Comparison of ENCODE assay signal across 8 mouse cellular contexts in the genomic region with DNA sequence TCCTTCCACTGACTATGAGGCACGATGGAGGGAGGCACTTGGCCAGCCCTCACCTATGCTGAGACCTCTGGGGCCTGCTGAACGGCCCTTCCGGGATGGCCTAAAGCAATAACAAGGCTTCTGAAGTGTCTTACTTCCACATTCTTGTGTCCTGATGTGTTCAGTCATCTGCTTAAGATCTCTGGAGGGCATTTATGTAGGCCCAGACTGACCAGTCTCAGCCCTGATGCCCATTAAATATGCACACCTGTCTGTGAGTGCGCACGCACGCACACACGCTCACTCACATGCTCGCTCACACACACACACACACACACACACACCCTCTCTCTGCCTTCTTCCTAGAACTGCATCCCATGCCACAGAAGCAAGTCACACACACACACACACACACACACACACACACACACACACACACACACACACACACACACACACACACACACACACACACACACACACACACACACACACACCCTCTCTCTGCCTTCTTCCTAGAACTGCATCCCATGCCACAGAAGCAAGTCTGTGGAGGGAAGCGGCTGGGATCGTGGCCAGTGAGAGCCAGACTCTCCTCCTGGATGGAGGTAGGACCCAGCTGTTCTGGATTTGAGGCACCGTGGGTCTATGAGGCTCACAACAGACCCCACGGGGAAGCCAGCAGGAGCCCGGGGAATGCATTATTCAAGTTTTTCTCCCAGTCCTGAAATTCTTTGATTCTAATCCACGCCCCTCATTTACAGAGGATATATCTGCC. TPM values are rescaled to one million over a fixed set of nuclear protein-coding genes. Genes with fewer than 3 reads are reported as not detected.
DNase-seq lines count a peak whose midpoint lies in the region; ATAC-seq and TF ChIP-seq lines count a peak whose summit lies in the region.

No protein-coding gene starts in this region.

- ATAC-seq in midbrain, embryonic 13.5 days, result no peak

- peaks cover 71% of the 10 kb centered on the region for H3K4me1 ChIP-seq in kidney, adult 2 months (ENCODE audit: control insufficient read depth, insufficient read depth, low read length)
- peaks cover 21 to 50% of the 10 kb centered on the region in 2 experiments for H3K4me1 ChIP-seq in ES-E14 (ENCODE audit: control insufficient read depth in 2 of 2, insufficient read depth in 2 of 2, low read length in 2 of 2, poor library complexity in 1 of 2)
- H3K4me1 ChIP-seq in embryonic fibroblast, embryonic 13.5 days (ENCODE audit: control insufficient read depth, insufficient read depth, low read length), result peaks cover 47% of the 10 kb centered on the region
- peaks cover 72% of the 10 kb centered on the region for H3K4me1 ChIP-seq in midbrain, embryonic 13.5 days (replicated peaks)

- in situ Hi-C loops in ES-E14 (cut with MboI; ENCODE audit: low sequenced_read_pairs in 2 of 2, unreplicated experiment in 2 of 2), result loop anchor here in 1 of 2 experiments (5.0 kb wide), 1 partner anchor 33 kb away; no protein-coding TSS in a partner anchor

- DNase-seq in kidney, adult 2 months, result peak; percentile 6
- DNase-seq in kidney, adult 8-10 months, result no peak
- no peak for DNase-seq in ES-E14 (ENCODE audit: low read depth, low spot score)
- no peak for DNase-seq in right cerebral cortex, postnatal 4 days
- no peak for DNase-seq in right cerebral cortex, adult 2 months (ENCODE audit: low spot score in 2 of 2)
- DNase-seq in left cerebral cortex, postnatal 4 days, result no peak

- intact Hi-C loops in left cerebral cortex, postnatal 4 days (cut with DNase I), result no loop called here

- H3K9ac ChIP-seq in ES-E14 (ENCODE audit: insufficient read depth, low read depth, low read length, poor library complexity, severe bottlenecking), result peak overlapping the region; percentile 24
- H3K9ac ChIP-seq in midbrain, embryonic 13.5 days (replicated peaks), result no peak overlapping the region

- H3K27me3 ChIP-seq in kidney, adult 2 months (replicated peaks; ENCODE audit: control insufficient read depth, insufficient read depth, low read length), result no peaks in the 10 kb centered on the region
- H3K27me3 ChIP-seq in midbrain, embryonic 13.5 days, result no peaks in the 10 kb centered on the region

- TF ChIP-seq CTCF in kidney, adult 2 months (conservative IDR thresholded peaks at IDR 0.05; ENCODE audit: insufficient read depth, insufficient read length, low read depth, low read length), result no peak
- no peak for TF ChIP-seq CTCF in embryonic fibroblast, embryonic 13.5 days (IDR thresholded peaks at IDR 0.05; ENCODE audit: borderline replicate concordance, insufficient read depth, low read length)

- H3K4me2 ChIP-seq in midbrain, embryonic 13.5 days (replicated peaks), result no peak overlapping the region

- WGBS in kidney, adult 2 months, result 59% methylated on average over 14 of the region's 14 CpGs
- WGBS in midbrain, embryonic 13.5 days, result 70% methylated on average over 14 of the region's 14 CpGs

- peak overlapping the region; percentile 96 for H3K27ac ChIP-seq in kidney, adult 2 months (ENCODE audit: insufficient read depth, low read depth, low read length)
- H3K27ac ChIP-seq in ES-E14 (ENCODE audit: insufficient read depth, low read depth, low read length, poor library complexity, severe bottlenecking), result peak overlapping the region; percentile 99
- H3K27ac ChIP-seq in embryonic fibroblast, embryonic 13.5 days (ENCODE audit: insufficient read depth, low read length), result peak overlapping the region; percentile 99
- H3K27ac ChIP-seq in midbrain, embryonic 13.5 days, result peak overlapping the region; percentile 94

- H3K4me3 ChIP-seq in kidney, adult 2 months (ENCODE audit: insufficient read depth, low read depth, low read length), result no peak overlapping the region
- peak overlapping the region in 1 of 2 experiments; percentile 18; a peak in 1 of 4 replicates for H3K4me3 ChIP-seq in ES-E14 (ENCODE audit: insufficient read depth in 1 of 2, low read depth in 1 of 2, low read length in 2 of 2, poor library complexity in 1 of 2, severe bottlenecking in 1 of 2)
- no peak overlapping the region for H3K4me3 ChIP-seq in embryonic fibroblast, embryonic 13.5 days (ENCODE audit: insufficient read depth, low read length)
- H3K4me3 ChIP-seq in midbrain, embryonic 13.5 days (replicated peaks), result no peak overlapping the region

- no peaks in the 10 kb centered on the region for H3K36me3 ChIP-seq in kidney, adult 2 months (ENCODE audit: control insufficient read depth, insufficient read depth, low read length)
- H3K36me3 ChIP-seq in ES-E14 (ENCODE audit: control insufficient read depth, insufficient read depth, low read length, poor library complexity, severe bottlenecking), result no peaks in the 10 kb centered on the region
- H3K36me3 ChIP-seq in midbrain, embryonic 13.5 days, result no peaks in the 10 kb centered on the region

- no peak for TF ChIP-seq POLR2A in kidney, adult 2 months (IDR thresholded peaks at IDR 0.05; ENCODE audit: low read depth, low read length)
- peak; percentile 28; the same call in 1 of the 2 replicates for TF ChIP-seq POLR2A in embryonic fibroblast, embryonic 13.5 days (IDR thresholded peaks at IDR 0.05; ENCODE audit: low read depth, low read length)

- H3K9me3 ChIP-seq in ES-E14 (ENCODE audit: control insufficient read depth, insufficient read depth, low read depth, low read length), result no peaks in the 10 kb centered on the region
- no peaks in the 10 kb centered on the region for H3K9me3 ChIP-seq in midbrain, embryonic 13.5 days

TF ChIP-seq in ES-E14, 5 proteins besides CTCF, POLR2A, EP300 and RAD21:
- no peak for TF ChIP-seq MAFK (IDR thresholded peaks at IDR 0.05; ENCODE audit: insufficient read depth, low read depth, low read length)

RNA-seq across cellular contexts. Expression of gene Scyl1, which starts 37.9 kb away (rescaled TPM):
- polyA plus RNA-seq in kidney, adult 2 months (2012; rRNA removed), result 107 and 134 TPM in 2 replicates
- total RNA-seq in ES-E14 (2012; rRNA removed), result 55.6 and 80.8 TPM in 2 replicates
- 78.4 and 83.1 TPM in 2 replicates for polyA plus RNA-seq in embryonic fibroblast, embryonic 13.5 days (2011; ENCODE audit: insufficient read length, low read depth, missing spikeins)
- polyA plus RNA-seq in midbrain, embryonic 13.5 days (2015; fragmentation: Nextera tagmentation; extraction: Ambion mirVana), result 64.9 and 70.0 TPM in 2 replicates
- total RNA-seq in left cerebral cortex, postnatal 4 days (2021), result 10 to 100 TPM; 81.7 to 81.8 TPM
